In genomic region chr12:54545821-54546608, GRCm38 (mm10) we compare ENCODE assay signal across 8 mouse cellular contexts.
DNase-seq lines count a peak whose midpoint lies in the region; ATAC-seq and TF ChIP-seq lines count a peak whose summit lies in the region.

No protein-coding gene starts in this region.

- 29% methylated on average over 16 of the region's 16 CpGs for WGBS in midbrain, postnatal 0 days
- WGBS in stomach, embryonic 16.5 days = 38% methylated on average over 16 of the region's 16 CpGs

- intact Hi-C loops in left cerebral cortex, postnatal 4 days (cut with DNase I) = no loop called here

- DNase-seq in 3T3-L1 (ENCODE audit: low read depth, low spot score) = peak; percentile 87
- DNase-seq in adrenal gland, adult (ENCODE audit: inconsistent age in 2 of 2, low spot score in 1 of 2) = peak; percentile 43 to 88
- peak; percentile 94 for DNase-seq in embryo, embryonic 10 days (ENCODE audit: low spot score)
- peak; percentile 20 for DNase-seq in gastrocnemius, postnatal 25 days
- DNase-seq in kidney, adult 18-20 months = peak; percentile 57
- DNase-seq in left cerebral cortex, postnatal 4 days = peak; percentile 73
- DNase-seq in midbrain, postnatal 0 days (ENCODE audit: low spot score) = peak; percentile 88

- no peak overlapping the region for H3K4me2 ChIP-seq in midbrain, postnatal 0 days (ENCODE audit: low read depth, low read length, poor library complexity, severe bottlenecking)
- H3K4me2 ChIP-seq in stomach, embryonic 16.5 days (ENCODE audit: low read depth, low read length) = no peak overlapping the region

- no peaks in the 10 kb centered on the region for H3K4me1 ChIP-seq in midbrain, postnatal 0 days (ENCODE audit: insufficient read depth, low read length)
- H3K4me1 ChIP-seq in stomach, embryonic 16.5 days (ENCODE audit: control insufficient read depth, insufficient read depth, low read length) = no peaks in the 10 kb centered on the region

- no peak overlapping the region for H3K9ac ChIP-seq in midbrain, postnatal 0 days (replicated peaks; ENCODE audit: low read length, poor library complexity, severe bottlenecking)
- H3K9ac ChIP-seq in stomach, embryonic 16.5 days (ENCODE audit: low read length) = no peak overlapping the region

- ATAC-seq in midbrain, postnatal 0 days (ENCODE audit: low FRiP score) = peak; percentile 73; the same call in 1 of the 2 replicates
- ATAC-seq in stomach, embryonic 16.5 days (ENCODE audit: insufficient read depth, low FRiP score) = peak; percentile 56; the same call in 1 of the 2 replicates

- H3K4me3 ChIP-seq in midbrain, postnatal 0 days (ENCODE audit: low read depth, low read length) = no peak overlapping the region
- H3K4me3 ChIP-seq in stomach, embryonic 16.5 days (replicated peaks; ENCODE audit: low read length) = no peak overlapping the region

- TF ChIP-seq CTCF in midbrain, postnatal 0 days (IDR thresholded peaks at IDR 0.05) = peak; percentile 87

- H3K36me3 ChIP-seq in midbrain, postnatal 0 days (ENCODE audit: insufficient read depth, low read length) = no peaks in the 10 kb centered on the region
- H3K36me3 ChIP-seq in stomach, embryonic 16.5 days (ENCODE audit: control insufficient read depth, insufficient read depth, low read length) = no peaks in the 10 kb centered on the region

- no peaks in the 10 kb centered on the region for H3K9me3 ChIP-seq in midbrain, postnatal 0 days (ENCODE audit: low read length)
- H3K9me3 ChIP-seq in stomach, embryonic 16.5 days (replicated peaks; ENCODE audit: control insufficient read depth, low read length) = no peaks in the 10 kb centered on the region

- no peaks in the 10 kb centered on the region for H3K27me3 ChIP-seq in midbrain, postnatal 0 days (ENCODE audit: insufficient read depth, low read length)
- no peaks in the 10 kb centered on the region for H3K27me3 ChIP-seq in stomach, embryonic 16.5 days (ENCODE audit: control insufficient read depth, insufficient read depth, low read length)

- H3K27ac ChIP-seq in midbrain, postnatal 0 days (ENCODE audit: low read depth, low read length) = no peak overlapping the region
- peak overlapping the region; percentile 7; the same call in 1 of the 2 replicates for H3K27ac ChIP-seq in stomach, embryonic 16.5 days (ENCODE audit: low read length)

Comparison
In these comparisons a context has a peak if more than half of its experiments do, and no peak if none do; other contexts are left out.
1. DNase-seq: peak in every context shown above with its lines; median percentile 94 in embryo, embryonic 10 days; 88 in midbrain, postnatal 0 days; 87 in 3T3-L1; 73 in left cerebral cortex, postnatal 4 days; 66 in adrenal gland, adult; 57 in kidney, adult 18-20 months; 20 in gastrocnemius, postnatal 25 days.